Mouse (Mus musculus) fibroblast of lung, adult 2 months (primary cell): ENCODE measurements at regions not wholly inside any gene's neighbourhood (a gene's known extent, or its start where the extent isn't known, plus 50 kb on each side); places are given as distances from the start of the nearest gene placed in this dataset.

Source experiments
- DNase-seq: peaks from one replicate; pipeline ENCODE4 v3.0.0-alpha.2; 2011; ENCODE audit warnings: low read depth

DNA sequence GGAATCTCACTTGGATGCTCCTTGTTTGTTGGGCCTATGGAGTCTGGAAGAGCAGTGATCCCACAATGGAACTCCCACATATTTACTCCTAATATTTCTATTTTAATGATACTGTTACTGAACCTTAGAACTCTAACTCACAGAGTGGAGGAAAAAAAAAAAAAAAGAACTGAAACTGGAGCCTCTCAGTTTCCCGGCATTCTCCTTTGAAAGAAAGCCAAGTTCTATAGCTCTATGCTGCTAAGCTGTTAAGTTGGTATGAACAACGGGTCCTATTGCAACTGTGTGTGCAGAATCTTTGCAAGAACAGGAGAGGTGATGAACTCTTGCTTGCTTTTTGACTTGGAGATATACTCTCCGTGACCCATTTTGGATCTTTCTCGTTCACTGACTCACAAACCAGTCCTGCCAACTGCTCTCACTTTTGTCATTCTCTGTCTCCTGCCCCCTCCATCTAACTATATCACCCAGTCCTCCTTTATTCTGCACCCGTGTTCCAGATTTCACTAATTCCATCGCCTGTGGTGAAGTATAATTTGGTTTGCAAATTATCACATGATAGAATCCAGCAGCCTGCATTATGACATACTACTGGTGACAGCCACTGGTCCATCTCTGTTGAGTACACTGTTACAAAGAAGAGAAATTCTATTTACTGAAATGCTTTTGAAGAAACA, 92.6 kb upstream of the Ctsc start:
- no peak for DNase-seq

DNA sequence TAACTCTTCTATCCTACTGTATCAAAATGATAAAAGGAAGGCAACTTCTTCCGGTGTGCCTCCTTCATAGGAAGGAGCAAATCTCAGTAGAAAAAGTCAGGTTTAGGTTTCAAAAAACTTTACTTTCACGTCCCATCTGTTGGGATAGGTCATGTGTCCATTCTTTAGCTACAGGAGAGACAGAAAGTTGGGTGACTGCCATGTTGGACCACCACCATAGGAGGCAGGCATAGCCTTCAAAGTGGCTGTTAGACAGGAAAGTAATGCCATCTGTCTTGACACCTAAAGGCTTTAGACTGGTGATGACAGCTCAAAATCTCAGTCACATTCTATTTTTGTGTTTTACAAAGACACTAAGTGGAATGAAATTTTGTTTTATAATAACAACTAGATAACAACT, 90.3 kb upstream of the Ctsc start:
- no peak for DNase-seq

DNA sequence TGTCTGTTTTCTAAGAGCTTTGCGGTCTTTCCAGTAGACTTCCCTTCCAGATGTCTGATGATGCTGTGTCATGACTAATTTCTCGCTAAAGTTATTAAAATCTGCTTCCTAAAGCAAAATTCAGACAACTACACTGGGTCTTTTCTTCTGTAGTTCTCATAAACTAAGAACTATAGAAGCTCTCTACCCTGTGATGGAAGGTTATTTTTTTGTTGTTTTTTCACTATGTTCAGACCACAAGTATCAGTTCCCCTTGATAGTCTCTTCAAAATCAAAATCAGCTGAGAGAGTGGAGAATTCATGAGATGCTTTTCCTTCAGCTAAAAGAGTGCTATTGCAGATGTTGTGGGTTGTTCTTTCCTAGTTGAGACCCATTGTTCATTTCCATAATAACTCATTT, 85.1 kb upstream of the Ctsc start:
- DNase-seq: no peak

DNA sequence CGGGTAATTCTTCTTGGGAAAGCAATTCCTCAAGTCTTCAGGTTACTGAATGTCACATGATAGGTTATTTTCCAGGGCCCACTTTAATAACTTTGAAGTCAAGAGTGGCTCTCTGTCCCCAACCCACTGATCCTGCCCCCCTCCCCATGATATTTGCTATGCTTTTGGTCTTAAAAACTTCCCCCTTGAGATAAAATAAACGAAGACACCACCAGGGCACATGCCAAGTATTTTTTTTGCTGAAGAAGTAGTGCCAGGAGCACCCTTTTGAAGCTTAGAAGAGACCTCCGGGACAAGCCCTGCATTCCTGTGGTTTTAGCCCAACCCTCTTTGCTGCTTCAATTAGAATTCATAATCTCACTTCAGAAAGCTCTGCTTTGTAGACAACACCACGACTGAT, 78.8 kb upstream of the Ctsc start:
- no peak for DNase-seq

DNA sequence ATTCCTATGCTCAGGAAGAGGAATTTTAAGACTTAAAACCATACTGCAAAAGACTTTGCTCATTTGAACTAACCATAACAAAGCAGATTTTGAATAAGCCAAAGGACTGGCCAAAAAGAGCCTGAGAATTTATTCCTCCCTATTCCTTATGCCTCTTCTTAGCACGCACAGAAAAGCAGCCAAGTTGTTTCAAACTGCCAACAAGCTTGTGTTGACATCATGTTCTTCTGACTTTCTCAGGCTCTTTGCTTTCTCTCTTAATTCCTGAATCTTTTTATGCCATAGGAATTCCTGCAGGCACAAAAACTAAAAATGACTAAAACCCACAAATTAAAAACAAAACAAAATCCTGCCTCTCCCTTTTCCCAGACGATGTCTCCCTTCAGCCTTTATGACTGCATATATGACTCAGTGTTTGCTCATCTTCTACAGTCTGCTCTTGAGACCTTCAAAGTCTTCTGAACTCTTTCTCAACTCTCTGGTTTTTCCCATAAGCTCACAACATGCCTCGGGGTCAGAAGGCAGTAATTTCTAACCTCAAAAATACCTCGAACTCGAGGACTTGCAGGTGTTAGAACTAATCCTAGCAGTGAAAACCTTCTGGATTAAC, 77.9 kb upstream of the Ctsc start:
- DNase-seq: peak; percentile 89

DNA sequence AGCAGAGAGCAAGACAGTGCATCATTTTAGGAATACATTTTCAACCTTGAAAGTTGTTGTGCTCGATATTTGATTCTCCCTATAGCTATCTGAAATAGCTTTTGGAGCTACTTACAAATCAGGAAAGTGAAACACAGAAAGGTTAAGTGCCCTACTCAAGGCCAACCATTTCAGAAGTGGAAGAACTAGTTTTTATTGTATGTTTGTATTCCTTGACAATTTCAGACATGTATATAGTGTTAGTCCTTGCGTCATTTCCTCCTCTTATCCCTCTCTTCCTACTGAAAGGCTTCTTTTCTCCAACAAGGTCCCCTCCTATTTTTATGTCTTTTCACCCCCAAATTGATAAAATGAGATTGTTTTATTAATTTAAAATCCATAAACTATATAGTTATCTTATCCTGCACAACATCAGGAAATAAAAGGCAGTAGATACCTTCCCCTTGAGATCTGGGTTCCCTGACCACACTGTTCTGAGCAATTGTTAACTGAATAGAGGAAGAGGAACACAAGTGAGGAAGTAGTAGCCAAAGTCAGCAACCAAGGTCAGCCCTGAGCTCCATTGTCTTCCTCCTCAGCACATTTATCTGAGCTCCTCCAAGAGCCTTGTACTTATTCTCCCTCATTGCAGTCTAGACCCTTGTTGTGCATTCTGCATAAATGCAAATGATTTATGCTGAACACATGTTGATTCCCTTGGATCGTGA, 76.1 kb upstream of the Ctsc start:
- DNase-seq: no peak

DNA sequence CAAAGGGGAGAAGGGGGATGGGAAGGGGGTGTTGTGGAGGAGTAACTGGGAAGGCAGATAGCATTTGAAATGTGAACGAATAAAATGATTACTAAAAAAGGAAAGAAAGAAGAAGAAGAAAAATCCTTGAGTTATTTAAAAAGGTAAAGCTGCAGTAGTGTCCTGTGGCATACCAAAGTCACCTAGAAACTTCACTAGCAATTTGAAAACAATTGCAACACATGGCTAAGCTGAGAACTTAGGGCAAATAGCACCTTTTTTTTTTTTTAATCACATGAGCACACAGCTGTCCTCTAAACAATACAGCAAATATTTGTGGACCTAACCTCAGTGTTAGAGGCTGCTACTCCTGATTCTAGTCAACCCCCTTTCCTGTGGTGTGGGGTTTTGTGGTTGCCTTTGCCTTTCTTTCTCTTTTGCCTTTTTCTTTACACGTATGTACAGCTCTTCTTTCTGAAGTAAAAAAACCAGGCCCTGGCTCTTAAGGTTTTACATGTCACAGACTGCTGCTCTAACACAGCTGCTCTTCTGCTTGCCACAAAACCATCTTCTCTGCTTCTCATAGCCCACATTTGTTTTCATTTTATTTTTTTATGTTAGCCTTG, 71.6 kb upstream of the Ctsc start:
- DNase-seq: no peak

DNA sequence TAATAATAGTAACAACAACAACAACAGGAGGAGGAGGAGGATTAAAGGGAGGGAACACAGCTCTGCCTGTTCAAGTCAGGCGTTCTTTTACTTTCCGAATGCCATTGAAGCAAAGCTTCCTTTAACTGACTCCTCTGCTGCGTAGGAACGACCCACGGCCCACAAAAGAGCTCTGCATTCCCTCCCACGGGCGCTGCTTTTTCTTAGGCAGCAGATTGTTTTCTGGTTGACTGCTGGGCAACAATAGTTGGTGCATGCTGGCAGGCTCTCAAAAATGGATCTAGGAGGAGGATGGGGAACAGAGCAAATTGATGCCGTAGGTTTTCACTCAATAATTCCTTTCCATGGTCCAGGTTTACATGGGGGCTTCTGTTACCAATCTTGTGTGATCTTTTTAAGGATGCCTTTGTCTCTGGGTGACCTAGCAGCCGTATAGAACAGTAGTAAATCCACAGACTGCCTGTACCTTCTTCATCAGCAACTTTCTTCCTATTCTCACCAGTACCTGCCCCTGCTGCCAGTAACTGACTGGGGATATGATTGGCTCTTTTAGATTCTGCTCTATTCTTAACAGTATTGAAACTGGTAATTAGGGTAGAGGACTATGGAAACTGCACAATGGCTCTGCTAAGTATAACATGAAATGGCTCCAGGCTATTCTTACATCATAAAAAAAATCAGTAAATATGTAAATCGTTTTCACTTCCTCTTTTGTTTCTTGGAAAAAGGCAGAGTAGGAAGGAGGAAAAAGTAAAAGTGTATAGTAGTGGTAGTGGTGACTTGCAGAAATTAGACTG, 70.8 kb upstream of the Ctsc start:
- DNase-seq: no peak

DNA sequence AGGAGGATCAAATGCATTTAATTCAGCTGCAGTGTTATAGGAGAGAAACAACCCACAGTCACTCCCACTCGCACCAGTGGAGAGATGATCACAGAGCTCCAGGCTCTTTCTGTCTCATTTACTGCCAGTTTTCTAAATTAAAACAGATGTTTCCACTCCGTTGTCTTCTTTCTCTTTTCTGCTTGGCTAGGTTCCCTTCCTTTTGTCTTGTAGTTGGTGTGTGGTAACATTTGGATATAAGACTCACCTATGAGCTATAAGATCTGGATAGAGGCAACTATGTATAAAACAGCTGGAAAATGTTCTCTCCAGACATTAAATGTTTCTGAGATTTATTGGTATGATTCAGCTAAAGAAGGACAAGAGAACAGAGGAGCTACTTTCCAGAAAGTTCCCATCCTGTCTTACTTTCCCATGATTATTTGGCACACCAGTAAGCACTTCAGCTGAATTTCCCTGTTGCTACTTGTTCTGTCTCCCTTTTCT, 63.1 kb upstream of the Ctsc start:
- no peak for DNase-seq

DNA sequence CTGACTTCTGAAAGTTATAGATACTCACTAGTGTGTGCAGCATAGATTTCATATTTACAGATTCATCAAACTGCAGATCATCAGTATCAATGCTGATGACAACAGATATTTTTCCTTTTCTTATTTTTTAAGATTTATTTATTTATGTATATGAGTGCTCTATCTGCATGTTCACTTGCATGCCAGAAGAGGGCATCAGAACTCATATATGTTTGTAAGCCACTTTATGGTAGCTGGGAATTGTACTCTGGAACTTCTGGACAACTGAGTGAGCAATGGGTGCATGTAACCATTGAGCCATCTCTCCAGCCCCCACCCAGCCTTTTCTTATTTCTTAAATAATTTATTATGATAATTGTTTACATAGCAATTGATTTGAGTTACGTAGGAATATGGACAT, 62.5 kb upstream of the Ctsc start:
- no peak for DNase-seq

DNA sequence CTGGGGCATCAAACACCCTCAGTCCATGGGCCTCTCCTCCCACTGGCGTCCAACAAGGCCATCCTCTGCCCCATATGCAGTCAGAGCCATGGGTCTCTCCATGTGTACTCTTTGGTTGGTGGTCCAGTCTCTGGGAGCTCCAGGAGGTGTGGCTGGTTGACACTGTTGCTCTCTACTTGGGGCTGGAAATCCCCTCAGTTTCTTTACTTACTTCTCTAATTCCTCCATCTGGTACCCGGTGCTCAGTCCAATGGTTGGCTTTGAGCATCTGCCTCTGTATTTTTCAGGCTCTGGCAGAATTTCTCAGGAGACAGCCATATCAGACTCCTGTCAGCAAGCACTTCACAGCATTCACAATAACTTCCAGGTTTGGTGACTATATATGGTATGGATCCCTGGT, 55.7 kb upstream of the Ctsc start:
- no peak for DNase-seq

DNA sequence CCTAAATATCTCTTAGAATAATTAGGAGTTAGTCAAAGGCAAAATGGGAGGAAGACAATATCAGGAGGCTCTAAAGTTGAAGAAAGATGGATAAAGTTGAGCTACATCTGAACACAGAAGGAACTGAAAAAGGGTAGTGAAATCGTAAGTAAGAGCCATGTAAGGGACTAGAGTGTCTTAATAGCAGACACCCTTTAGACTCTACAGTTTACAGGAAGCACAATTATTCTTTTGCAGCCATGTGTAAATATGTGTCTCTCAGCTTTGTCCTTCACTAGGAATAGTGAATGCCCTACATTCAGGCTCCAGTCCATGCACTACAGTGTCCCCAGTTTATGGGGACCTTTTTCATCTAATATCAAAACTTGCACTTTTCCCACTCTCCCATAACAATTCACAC, 52.1 kb upstream of the Ctsc start:
- DNase-seq: no peak
